Comparison of ENCODE assay signal across 8 mouse cellular contexts in the genomic region with DNA sequence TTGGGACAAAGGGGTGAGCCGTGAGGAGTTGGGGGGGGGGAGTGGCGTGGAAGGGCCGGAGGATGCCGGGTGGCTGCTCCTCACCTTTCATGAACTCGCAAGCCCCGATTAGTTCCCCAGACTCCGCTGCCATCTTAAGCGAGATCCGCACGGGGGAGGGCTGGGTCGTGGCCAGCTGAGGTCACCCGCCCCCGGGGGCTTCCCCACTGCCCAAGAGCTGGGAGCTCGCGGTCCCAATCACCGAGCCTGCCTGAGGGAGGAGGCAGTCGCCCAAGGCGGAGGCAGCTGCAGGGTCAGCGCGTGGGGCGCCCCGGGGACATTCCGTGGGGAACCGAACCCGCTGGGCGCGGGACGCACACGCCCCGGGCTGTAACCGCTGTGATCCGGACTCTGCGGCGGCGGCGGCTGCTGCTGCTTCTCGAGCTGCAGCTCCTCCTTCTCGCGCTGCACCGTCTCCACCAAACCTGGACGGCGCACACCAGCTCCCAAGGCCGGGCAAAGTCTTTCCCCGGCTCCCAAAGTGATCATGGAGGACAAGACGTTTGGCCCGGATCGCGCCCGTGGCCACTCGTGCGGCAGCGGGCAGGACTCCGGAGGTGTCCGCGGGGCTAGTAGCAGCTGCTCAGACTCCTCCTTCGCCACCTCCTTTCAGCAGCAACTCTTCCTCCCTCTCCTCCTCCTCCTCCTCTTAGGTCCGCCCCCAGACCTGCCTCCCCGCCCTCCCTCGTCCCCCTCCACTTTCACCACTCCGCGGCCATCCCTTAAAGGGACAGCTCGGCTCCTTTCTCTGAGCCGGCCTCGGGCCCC. TPM values are rescaled to one million over a fixed set of nuclear protein-coding genes. Genes with fewer than 3 reads are reported as not detected.
DNase-seq lines count a peak whose midpoint lies in the region; ATAC-seq and TF ChIP-seq lines count a peak whose summit lies in the region.

Gene Cdc14a, minus strand, starts transcription at position 680 of the 807 bp plus-strand sequence.

- H3K27ac ChIP-seq in ES-Bruce4 (ENCODE audit: insufficient read depth, low read length): peak within 1 kb of the TSS; percentile 67
- peak within 1 kb of the TSS; percentile 98 for H3K27ac ChIP-seq in forebrain, embryonic 10.5 days
- H3K27ac ChIP-seq in heart, embryonic 15.5 days: peak within 1 kb of the TSS; percentile 93

- peak; percentile 70 for DNase-seq in c-Kit-positive CD71-negative TER-119-negative erythroid progenitor cells, embryonic 14.5 days (ENCODE audit: low read depth)
- DNase-seq in forebrain, embryonic 10.5 days (ENCODE audit: extremely low spot score, low spot score): peak; percentile 96
- DNase-seq in kidney, postnatal 36 days: peak; percentile 85 to 88
- DNase-seq in lung, adult 18-20 months: peak; percentile 86 to 88
- peak; percentile 82 for DNase-seq in testis, postnatal 14 days (ENCODE audit: low spot score)

- no peak for TF ChIP-seq CTCF in ES-Bruce4 (IDR thresholded peaks at IDR 0.05; ENCODE audit: low read depth, low read length)

- no peaks in the 10 kb centered on the region for H3K4me1 ChIP-seq in ES-Bruce4 (ENCODE audit: control insufficient read depth, insufficient read depth, low read length)
- H3K4me1 ChIP-seq in forebrain, embryonic 10.5 days: peaks cover 42% of the 10 kb centered on the region
- peaks cover 6% of the 10 kb centered on the region; the same call in 1 of the 2 replicates for H3K4me1 ChIP-seq in heart, embryonic 15.5 days (replicated peaks)

- no peaks in the 10 kb centered on the region for H3K9me3 ChIP-seq in ES-Bruce4 (replicated peaks; ENCODE audit: control insufficient read depth, insufficient read depth, low read length, poor library complexity, severe bottlenecking)
- H3K9me3 ChIP-seq in forebrain, embryonic 10.5 days: no peaks in the 10 kb centered on the region
- H3K9me3 ChIP-seq in heart, embryonic 15.5 days (replicated peaks): no peaks in the 10 kb centered on the region

- ATAC-seq in heart, embryonic 15.5 days (replicated peaks; ENCODE audit: insufficient number of reproducible peaks, insufficient read depth, low FRiP score, low read depth): peak; percentile 90
- peak; percentile 62 for ATAC-seq in neutrophil, adult 5-6 weeks (ENCODE audit: extremely low read depth, insufficient number of reproducible peaks, low FRiP score, poor library complexity, severe bottlenecking)

- TF ChIP-seq EP300 in ES-Bruce4 (IDR thresholded peaks at IDR 0.05; ENCODE audit: insufficient read depth, low read depth, low read length): no peak

- H3K9ac ChIP-seq in ES-Bruce4 (ENCODE audit: low read depth, poor library complexity, severe bottlenecking): peak within 1 kb of the TSS; percentile 65
- peak within 1 kb of the TSS; percentile 79 for H3K9ac ChIP-seq in heart, embryonic 15.5 days

- peak within 1 kb of the TSS; percentile 93 for H3K4me2 ChIP-seq in heart, embryonic 15.5 days

- H3K36me3 ChIP-seq in ES-Bruce4 (ENCODE audit: control insufficient read depth, insufficient read depth, low read length, poor library complexity, severe bottlenecking): no peaks in the 10 kb centered on the region
- peaks cover 26% of the 10 kb centered on the region for H3K36me3 ChIP-seq in forebrain, embryonic 10.5 days (replicated peaks)
- no peaks in the 10 kb centered on the region for H3K36me3 ChIP-seq in heart, embryonic 15.5 days

- under 1% methylated on average over 63 of the region's 64 CpGs for WGBS in forebrain, embryonic 10.5 days
- WGBS in heart, embryonic 15.5 days: under 1% methylated on average over 61 of the region's 64 CpGs

- H3K4me3 ChIP-seq in ES-Bruce4 (ENCODE audit: low read depth, low read length): peak within 1 kb of the TSS; percentile 79
- H3K4me3 ChIP-seq in forebrain, embryonic 10.5 days: peak within 1 kb of the TSS; percentile 98
- peak within 1 kb of the TSS; percentile 78 for H3K4me3 ChIP-seq in heart, embryonic 15.5 days

- no peak for TF ChIP-seq POLR2A in ES-Bruce4 (IDR thresholded peaks at IDR 0.05; ENCODE audit: insufficient read depth, low read length)

- no peaks in the 10 kb centered on the region for H3K27me3 ChIP-seq in ES-Bruce4 (ENCODE audit: control insufficient read depth, insufficient read depth, low read length, poor library complexity, severe bottlenecking)
- H3K27me3 ChIP-seq in forebrain, embryonic 10.5 days (ENCODE audit: poor library complexity, severe bottlenecking): no peaks in the 10 kb centered on the region
- H3K27me3 ChIP-seq in heart, embryonic 15.5 days: no peaks in the 10 kb centered on the region

RNA-seq across cellular contexts. Expression of gene Cdc14a, which starts in this region (rescaled TPM):
- polyA plus RNA-seq in ES-Bruce4 (2011; ENCODE audit: insufficient read depth, insufficient read length, low read depth, missing spikeins): 3.1 and 3.6 TPM in 2 replicates
- 19.7 and 19.8 TPM in 2 replicates for polyA plus RNA-seq in forebrain, embryonic 10.5 days (2016; fragmentation: Nextera tagmentation; extraction: Ambion mirVana)
- polyA plus RNA-seq in heart, embryonic 15.5 days (2015; fragmentation: Nextera tagmentation; extraction: Ambion mirVana): 3.9 and 5.5 TPM in 2 replicates
- 30.1 and 33.1 TPM in 2 replicates for total RNA-seq in neutrophil, adult 5-6 weeks (2017)

Comparison
In these comparisons a context has a peak if more than half of its experiments do, and no peak if none do; other contexts are left out.
1. Peak in every context shown above with its lines: DNase-seq, ATAC-seq, H3K4me3 ChIP-seq and H3K27ac ChIP-seq.